Mouse (Mus musculus) small intestine, adult 2 months (tissue): ENCODE data around the gene Slx4ip.

Source experiments
- CTCF ChIP-seq: fragments of 200-500 bp; IDR thresholded peaks from 2 replicates; pipeline ENCODE4 v1.5.1; 2012; ENCODE audit warnings: low read depth, mild to moderate bottlenecking, control low read depth, inconsistent platforms, low read length, moderate library complexity, mixed read lengths; ENCODE audit not compliant: insufficient replicate concordance, insufficient read length; ENCODE audit errors: extremely low read depth
- POLR2A ChIP-seq: fragments of 200-500 bp; IDR thresholded peaks from 2 replicates; pipeline ENCODE4 v1.6.1; 2012; ENCODE audit warnings: low read depth, mild to moderate bottlenecking, control low read depth, inconsistent platforms, low read length, moderate library complexity

DNA sequence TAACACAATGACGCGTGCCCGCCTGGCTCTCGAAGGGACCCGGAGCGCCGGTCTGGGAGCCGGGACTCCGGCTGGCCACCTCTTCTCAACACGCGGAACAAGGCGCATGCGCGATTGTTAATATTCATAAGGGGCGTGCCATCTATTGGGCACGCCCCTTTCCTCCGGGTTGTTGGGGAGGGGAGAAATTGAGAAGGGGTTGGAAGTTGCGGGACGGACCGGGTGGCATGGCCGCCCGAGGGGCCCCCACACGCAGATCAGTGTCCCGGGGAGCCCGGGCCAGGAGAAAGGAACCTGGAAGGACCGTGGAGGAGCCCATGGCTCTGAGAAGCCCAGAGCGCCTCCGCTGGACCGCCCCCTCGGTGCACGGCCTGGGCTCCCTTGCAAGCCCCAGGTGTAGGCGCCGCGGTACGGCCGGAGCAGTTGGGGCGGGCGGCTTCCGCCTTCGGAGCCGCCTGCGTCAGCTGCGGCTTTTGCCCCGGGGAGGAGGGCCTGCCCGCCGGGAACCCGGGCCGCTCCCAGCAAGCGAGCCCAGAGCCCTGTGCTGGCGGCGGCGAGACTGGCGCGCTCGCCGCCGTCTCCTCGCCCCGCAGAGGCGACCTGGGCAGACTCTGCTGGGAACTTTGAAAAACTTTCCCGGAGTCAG lies 225.8 kb downstream of the Slx4ip start:
- TF ChIP-seq CTCF (no peak), POLR2A (peak; percentile 86)
